Mouse (Mus musculus): Measurements from ENCODE around the gene Clrn3. TPM values are rescaled to one million over a fixed set of nuclear protein-coding genes. Genes with fewer than 3 reads are reported as not detected.

Gene Clrn3
- total RNA-seq, 2 experiments from 2014 or later = 3.8 TPM; not detected in 1

Small RNA genes within 50 kb of the gene (microRNA-seq; reads per million reads assigned to microRNA genes)
- not detected for gene Mir1962

Other genes starting within 250 kb of the Clrn3 start
- not detected for gene Foxi2, start 118.3 kb downstream of the Clrn3 start, total RNA-seq (2021)
- 1 to 10 TPM; 6.6 to 7.7 TPM for gene Ptpre, start 8.8 kb upstream of the Clrn3 start, total RNA-seq (2021)
- 10 to 100 TPM; 68.1 to 95.6 TPM for gene Mki67, start 187.7 kb upstream of the Clrn3 start, total RNA-seq (2021)